Mouse (Mus musculus) brain, embryonic 14.5 days (tissue): Measurements from ENCODE around the gene B230307C23Rik. TPM values are rescaled to one million over a fixed set of nuclear protein-coding genes. Genes with fewer than 3 reads are reported as not detected.
"Not testable (repeated sequence)": the region's sequence is repeated elsewhere in the genome, so short reads cannot be mapped to it uniquely, and the experiment has no call there.

Experiments
- DNase-seq: peaks from one replicate; pipeline ENCODE4 v3.0.0-alpha.2; 2011; ENCODE audit warnings: low read depth
- CTCF ChIP-seq: fragments of 200-500 bp; IDR thresholded peaks from 2 replicates; pipeline ENCODE4 v1.5.1; 2012; ENCODE audit warnings: inconsistent platforms, mild to moderate bottlenecking, moderate library complexity, borderline replicate concordance; ENCODE audit not compliant: insufficient read depth, insufficient read length; ENCODE audit errors: extremely low read depth
- POLR2A ChIP-seq: fragments of 200-500 bp; IDR thresholded peaks from 2 replicates; pipeline ENCODE4 v1.6.1; 2012; ENCODE audit warnings: mild to moderate bottlenecking, inconsistent platforms, borderline replicate concordance; ENCODE audit not compliant: poor library complexity, insufficient read depth, insufficient read length, severe bottlenecking; ENCODE audit errors: extremely low read depth
- polyA plus RNA-seq: library from polyadenylated mRNA; depleted of rRNA; stranded (reverse); fragments of >200 nt; gene quantifications from 2 replicates; pipeline ENCODE4 v1.2.3, GENCODE M21; 2012

The B230307C23Rik gene
- polyA plus RNA-seq, 1 experiment: 15.4 TPM

DNA sequence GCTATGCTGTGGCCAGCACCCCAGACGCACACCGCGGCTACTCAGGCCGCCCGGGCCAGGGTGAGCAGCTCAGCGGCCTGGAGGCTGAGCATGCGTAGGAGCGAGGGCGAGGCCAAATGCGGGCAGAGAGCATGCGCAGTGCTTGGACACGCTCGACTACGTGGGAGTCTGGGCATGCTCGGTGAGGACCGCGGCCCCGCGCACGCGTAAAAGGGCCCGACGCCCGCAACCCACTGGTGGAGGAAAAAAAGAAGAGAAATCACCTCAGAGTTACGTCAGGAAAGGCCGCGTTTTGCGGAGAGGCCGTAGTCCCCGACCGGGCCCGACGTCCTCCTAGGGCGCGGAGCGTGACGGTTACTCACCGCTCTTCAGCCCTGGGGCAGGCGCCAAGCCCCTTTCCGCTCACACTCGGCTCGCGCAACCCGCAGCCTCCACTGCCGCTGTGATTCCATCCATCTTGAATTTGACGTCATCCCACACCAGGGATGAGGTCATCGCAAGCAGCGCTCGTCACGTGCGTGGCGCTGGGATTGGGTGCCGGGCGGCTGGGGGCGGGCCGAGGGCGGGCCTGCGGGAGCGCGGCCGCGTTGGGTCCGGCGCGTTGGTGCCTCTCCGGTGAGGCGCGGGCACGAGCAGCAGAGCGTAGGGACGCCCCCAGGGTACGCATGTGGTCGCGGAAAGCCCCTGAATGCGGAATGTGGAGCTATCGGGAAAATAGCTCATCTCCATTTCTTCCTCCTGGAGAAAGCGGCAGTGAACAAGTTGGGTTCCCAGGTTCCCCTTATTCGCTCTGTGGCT lies 34.8 kb upstream of the B230307C23Rik start, which contains the start of the genes C2cd2 and Zbtb21:
TSS of gene C2cd2 (minus strand) at position 448 of the 798 bp plus-strand sequence.
TSS of gene Zbtb21 (minus strand) at position 472 of the 798 bp plus-strand sequence.
- DNase-seq: peak; percentile 99
- TF ChIP-seq POLR2A (peak; percentile 88), CTCF (no peak)

GRCm38 (mm10) chr16:97963956-97964540 lies 33.1 kb upstream of the B230307C23Rik start:
- no peak for DNase-seq
- TF ChIP-seq POLR2A: no peak
- no peak for TF ChIP-seq CTCF

DNA sequence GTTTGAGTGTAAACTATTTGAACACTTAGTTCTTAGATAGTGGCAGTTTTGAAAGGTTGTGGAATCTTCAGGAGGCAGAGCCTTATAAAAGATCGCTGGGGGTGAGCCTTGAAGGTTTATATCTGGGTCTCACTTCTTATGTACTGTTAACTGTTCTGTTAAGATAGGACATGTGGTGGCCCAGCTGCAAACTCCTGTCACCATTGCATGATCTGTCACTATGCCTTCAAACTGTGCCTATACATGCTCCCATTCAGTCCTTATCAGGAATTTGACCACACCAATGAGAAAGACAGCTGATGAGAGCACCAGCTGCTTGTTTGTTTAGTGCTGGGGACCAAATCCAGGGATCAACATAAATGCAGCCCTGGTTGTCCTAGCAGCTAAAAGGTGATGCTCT lies 19.8 kb upstream of the B230307C23Rik start:
- TF ChIP-seq POLR2A (no peak), CTCF (no peak)
- DNase-seq: no peak

DNA sequence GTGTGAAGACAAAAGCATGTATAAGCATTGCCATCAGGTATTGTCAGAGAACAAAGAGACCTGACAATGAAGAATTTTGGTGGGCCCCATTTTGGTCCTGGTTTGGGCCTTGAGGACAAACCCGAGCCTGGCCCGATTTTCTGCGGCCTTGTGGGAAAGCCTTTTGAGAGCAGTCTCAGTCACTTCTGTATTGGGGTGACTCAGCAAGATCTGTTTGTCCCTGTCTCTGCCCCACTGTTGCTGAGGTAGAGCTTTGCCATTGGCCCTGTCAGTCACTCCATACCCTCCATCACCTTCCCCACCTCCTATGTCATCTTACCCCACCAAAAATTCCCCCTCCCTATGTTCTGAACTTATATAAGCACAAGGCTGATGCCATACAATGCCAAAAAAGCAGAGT lies 19.4 kb upstream of the B230307C23Rik start:
- DNase-seq: no peak
- TF ChIP-seq POLR2A: no peak
- no peak for TF ChIP-seq CTCF

DNA sequence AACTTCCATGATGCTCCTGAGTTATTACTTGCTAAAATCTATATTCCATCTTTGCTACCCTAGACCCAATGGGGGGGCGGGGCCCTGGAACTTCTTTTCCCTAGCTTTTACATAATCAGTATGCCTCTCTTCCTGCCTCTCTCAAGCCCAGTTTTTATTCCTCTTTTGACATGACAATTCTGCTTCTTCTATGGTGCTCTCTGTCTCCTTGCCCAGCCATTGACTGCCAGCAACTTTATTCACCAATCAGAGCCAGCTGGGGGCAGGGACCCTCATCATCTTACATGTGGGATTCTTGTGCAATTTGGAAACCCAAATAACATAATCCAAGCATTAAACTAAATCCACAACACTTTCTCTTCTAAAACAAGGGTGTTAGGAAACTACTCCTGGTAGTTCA lies 15.8 kb upstream of the B230307C23Rik start:
- TF ChIP-seq CTCF (no peak), POLR2A (no peak)

GRCm38 (mm10) chr16:97984589-97984988 lies 12.5 kb upstream of the B230307C23Rik start:
- TF ChIP-seq POLR2A (no peak), CTCF (no peak)
- peak; percentile 2 for DNase-seq

More for the DNA sequence above, 15.8 kb upstream of the B230307C23Rik start:
- DNase-seq: no peak

- TF ChIP-seq CTCF (no peak), POLR2A (no peak)
- DNase-seq: no peak
Measured at GRCm38 (mm10) chr16:97991517-97991916, 5.6 kb upstream of the B230307C23Rik start.

DNA sequence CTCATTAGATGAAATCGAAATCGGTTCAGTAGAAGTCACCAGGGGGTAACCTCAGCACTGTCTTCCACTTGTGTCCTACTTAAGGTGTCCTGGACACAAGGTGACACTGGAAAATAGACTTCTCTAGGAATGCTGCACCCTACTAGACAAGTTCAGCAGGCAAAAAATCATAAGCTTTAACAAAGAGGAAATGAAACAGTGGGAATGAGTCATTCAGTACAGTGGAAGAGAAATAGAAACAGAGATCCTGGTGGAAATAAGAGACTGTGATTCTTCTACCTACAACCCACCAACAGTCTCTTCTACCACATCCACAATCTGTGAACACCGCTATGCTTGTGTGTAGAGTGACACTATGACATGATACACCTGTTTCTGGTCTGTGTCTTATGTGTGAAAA lies 4.6 kb upstream of the B230307C23Rik start:
- not testable (repeated sequence) for DNase-seq

GRCm38 (mm10) chr16:97995849-97996615 lies 1.1 kb upstream of the B230307C23Rik start:
- peak; percentile 11 for DNase-seq
- no peak for TF ChIP-seq POLR2A
- TF ChIP-seq CTCF: no peak

DNA sequence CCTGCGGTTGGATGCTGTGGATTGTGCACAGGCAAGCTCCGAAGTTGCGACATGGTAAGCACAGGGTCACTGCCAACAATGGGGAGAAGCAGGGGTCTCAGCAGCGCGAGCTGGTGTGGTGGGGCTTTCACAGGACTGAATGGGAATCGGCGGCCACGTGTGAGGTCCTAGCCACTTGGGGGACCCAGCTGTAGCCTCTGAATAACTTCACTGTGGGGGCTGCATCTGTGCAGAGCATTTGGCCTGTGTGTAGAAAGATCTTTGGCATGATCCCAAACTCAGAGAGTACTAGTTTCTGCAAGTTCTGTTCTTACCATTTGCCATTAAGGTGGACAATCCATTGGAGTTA lies 242 bp downstream of the B230307C23Rik start:
- DNase-seq: not testable (repeated sequence)

GRCm38 (mm10) chr16:98022081-98022480 lies 25.0 kb downstream of the B230307C23Rik start:
- no peak for DNase-seq
- TF ChIP-seq POLR2A (no peak), CTCF (no peak)

DNA sequence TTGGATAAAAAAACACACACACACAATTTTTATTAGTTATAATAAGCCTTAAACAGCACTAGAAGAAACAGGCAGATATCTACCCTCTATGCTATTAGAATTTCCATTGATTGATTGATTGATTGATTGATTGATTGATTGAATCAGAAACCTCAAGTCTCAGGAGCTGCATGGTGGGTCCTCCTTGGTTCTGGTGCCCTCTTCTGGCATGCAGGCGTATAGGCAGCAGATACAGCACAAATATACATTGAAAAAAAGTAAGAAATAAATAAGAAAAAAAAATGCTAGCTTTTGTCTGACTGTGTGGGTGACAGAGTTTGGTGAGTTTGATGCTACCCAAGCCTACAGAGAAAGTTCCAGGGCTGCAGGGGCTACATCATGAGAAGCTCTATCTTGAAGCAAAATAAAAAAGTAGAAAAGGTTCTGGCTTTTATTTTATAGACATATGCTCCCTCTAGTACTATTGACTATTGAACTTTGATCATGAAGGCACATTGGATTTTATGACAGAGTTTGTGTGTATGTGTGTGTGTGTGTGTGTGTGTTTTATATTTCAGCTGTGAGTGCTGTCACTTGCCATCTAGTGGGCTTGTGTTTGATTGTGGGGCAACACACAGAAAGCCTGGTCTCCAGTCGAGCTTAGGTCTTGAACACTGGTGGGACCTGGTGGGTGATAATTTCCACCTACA lies 25.7 kb downstream of the B230307C23Rik start:
- peak; percentile 45 for DNase-seq
- TF ChIP-seq POLR2A: no peak
- peak; percentile 26; the same call in 1 of the 2 replicates for TF ChIP-seq CTCF

DNA sequence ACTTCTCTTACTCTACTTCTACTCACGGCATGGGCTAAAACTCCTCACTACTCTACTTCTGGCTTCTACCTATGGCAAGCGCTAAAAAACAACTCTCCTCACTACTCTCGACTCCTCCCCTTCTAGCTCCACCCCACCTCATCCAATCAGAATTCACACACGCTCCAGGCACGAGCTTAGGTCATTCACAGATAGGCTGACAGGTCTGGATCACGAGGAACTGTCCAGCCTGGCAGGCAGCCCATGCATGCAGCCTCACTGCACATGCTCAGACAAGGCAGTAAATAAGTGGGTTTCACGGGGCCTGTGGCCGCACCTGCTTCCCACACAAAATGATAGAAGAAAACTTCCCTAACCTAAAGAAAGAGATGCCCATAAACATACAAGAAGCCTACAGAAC lies 29.1 kb downstream of the B230307C23Rik start:
- DNase-seq: not testable (repeated sequence)

GRCm38 (mm10) chr16:98034971-98035370 lies 37.9 kb downstream of the B230307C23Rik start:
- DNase-seq: not testable (repeated sequence)
